Mouse (Mus musculus) gastrocnemius, postnatal 10 days (tissue): ENCODE measurements around the gene Gbf1. TPM values are rescaled to one million over a fixed set of nuclear protein-coding genes. Genes with fewer than 3 reads are reported as not detected.
A peak's percentile ranks its signal among the peaks of the same experiment; 100 is the strongest.
"Not testable (repeated sequence)": the region's sequence is repeated elsewhere in the genome, so short reads cannot be mapped to it uniquely, and the experiment has no call there.

Experiments
- DNase-seq: peaks from one replicate; pipeline ENCODE4 v3.0.0; 2021; ENCODE audit warnings: mixed read lengths
- total RNA-seq, 2 experiments: library from RNA; stranded (reverse); gene quantifications; 2 replicates each; pipeline ENCODE4 v1.2.3; 2021

Gbf1 gene
- total RNA-seq, 2 experiments from 2014 or later, result 54.9 to 62.5 TPM

- peak; percentile 55 for DNase-seq
Observed at GRCm38 (mm10) chr19:46147511-46148371, 4.6 kb upstream of the Gbf1 start, which contains the start of gene Pitx3. Gene Pitx3 (minus strand): TSS chr19:46148326.

GRCm38 (mm10) chr19:46148372-46148760, 3.9 kb upstream of the Gbf1 start:
- peak; percentile 86 for DNase-seq

- no peak for DNase-seq
Observed at GRCm38 (mm10) chr19:46149091-46149490, 3.2 kb upstream of the Gbf1 start.

GRCm38 (mm10) chr19:46165950-46166349, 13.6 kb downstream of the Gbf1 start:
- no peak for DNase-seq

- not testable (repeated sequence) for DNase-seq
Observed at GRCm38 (mm10) chr19:46167169-46167568, 14.9 kb downstream of the Gbf1 start.

- no peak for DNase-seq
Observed at GRCm38 (mm10) chr19:46169396-46169795, 17.1 kb downstream of the Gbf1 start.

- no peak for DNase-seq
Observed at GRCm38 (mm10) chr19:46169913-46170312, 17.6 kb downstream of the Gbf1 start.

- no peak for DNase-seq
Observed at GRCm38 (mm10) chr19:46172541-46172940, 20.2 kb downstream of the Gbf1 start.

- no peak for DNase-seq
Observed at GRCm38 (mm10) chr19:46175173-46175572, 22.9 kb downstream of the Gbf1 start.

GRCm38 (mm10) chr19:46177046-46177445, 24.7 kb downstream of the Gbf1 start:
- no peak for DNase-seq

GRCm38 (mm10) chr19:46180274-46180673, 28.0 kb downstream of the Gbf1 start:
- DNase-seq, result no peak

- no peak for DNase-seq
Observed at GRCm38 (mm10) chr19:46182241-46182640, 29.9 kb downstream of the Gbf1 start.

GRCm38 (mm10) chr19:46186611-46187010, 34.3 kb downstream of the Gbf1 start:
- peak; percentile 51 for DNase-seq

GRCm38 (mm10) chr19:46187203-46187602, 34.9 kb downstream of the Gbf1 start:
- no peak for DNase-seq

- DNase-seq, result no peak
Observed at GRCm38 (mm10) chr19:46198293-46198692, 46.0 kb downstream of the Gbf1 start.

GRCm38 (mm10) chr19:46198891-46199290, 46.6 kb downstream of the Gbf1 start:
- no peak for DNase-seq

- DNase-seq, result no peak
Observed at GRCm38 (mm10) chr19:46204166-46204565, 51.9 kb downstream of the Gbf1 start.

GRCm38 (mm10) chr19:46205680-46206079, 53.4 kb downstream of the Gbf1 start:
- no peak for DNase-seq

- DNase-seq, result no peak
Observed at GRCm38 (mm10) chr19:46210951-46211350, 58.6 kb downstream of the Gbf1 start.

GRCm38 (mm10) chr19:46214541-46214940, 62.2 kb downstream of the Gbf1 start:
- no peak for DNase-seq

GRCm38 (mm10) chr19:46215401-46215800, 63.1 kb downstream of the Gbf1 start:
- DNase-seq, result no peak

- DNase-seq, result no peak
Observed at GRCm38 (mm10) chr19:46216716-46217115, 64.4 kb downstream of the Gbf1 start.

GRCm38 (mm10) chr19:46217347-46217746, 65.0 kb downstream of the Gbf1 start:
- DNase-seq, result not testable (repeated sequence)

- no peak for DNase-seq
Observed at GRCm38 (mm10) chr19:46220116-46220515, 67.8 kb downstream of the Gbf1 start.
